Mouse (Mus musculus): Measurements from ENCODE around the gene Drd3. TPM values are rescaled to one million over a fixed set of nuclear protein-coding genes. Genes with fewer than 3 reads are reported as not detected.

Gene Drd3
- polyA plus RNA-seq (2012; rRNA removed): 0.26 and 0.30 TPM in 2 replicates

DNA sequence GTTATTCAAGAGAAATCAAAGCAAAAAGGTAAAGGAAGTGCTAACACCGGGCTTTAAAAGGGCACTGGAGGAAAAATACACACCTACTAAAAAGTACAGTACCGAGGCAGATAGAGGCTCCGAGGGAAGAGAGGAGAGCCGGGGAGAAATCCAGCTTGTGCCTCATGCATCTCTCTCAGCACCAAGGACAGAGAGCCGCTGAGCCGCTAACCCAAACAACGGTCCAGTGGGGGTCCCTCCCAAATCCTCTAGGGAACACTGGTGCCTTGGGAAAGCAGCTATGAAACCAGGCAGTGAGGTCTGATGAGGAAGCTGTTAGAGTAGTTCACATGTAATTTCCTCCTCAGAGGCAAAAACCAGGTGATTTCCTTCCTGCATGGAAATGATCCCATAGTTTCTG, at the start of gene Drd3:
Gene Drd3 (plus strand): TSS at position 276 of the 400 bp plus-strand sequence.
- WGBS: 17% methylated on average over 7 of the region's 7 CpGs
- Histone ChIP-seq H3K27me3 (ENCODE audit: control insufficient read depth, insufficient read depth, low read length) (no peaks in the 10 kb centered on the region), H3K4me3 (replicated peaks; ENCODE audit: insufficient read depth, low read depth, low read length) (no peak within 1 kb of the TSS), H3K4me1 (ENCODE audit: control insufficient read depth, insufficient read depth, low read length) (no peaks in the 10 kb centered on the region), H3K27ac (ENCODE audit: insufficient read depth, low read length) (no peak within 1 kb of the TSS)
- TF ChIP-seq POLR2A (IDR thresholded peaks at IDR 0.05; ENCODE audit: borderline replicate concordance, insufficient read depth, low read length): no peak
- TF ChIP-seq CTCF (IDR thresholded peaks at IDR 0.05; ENCODE audit: borderline replicate concordance, insufficient read depth, low read depth, low read length): no peak
- no peak for DNase-seq

DNA sequence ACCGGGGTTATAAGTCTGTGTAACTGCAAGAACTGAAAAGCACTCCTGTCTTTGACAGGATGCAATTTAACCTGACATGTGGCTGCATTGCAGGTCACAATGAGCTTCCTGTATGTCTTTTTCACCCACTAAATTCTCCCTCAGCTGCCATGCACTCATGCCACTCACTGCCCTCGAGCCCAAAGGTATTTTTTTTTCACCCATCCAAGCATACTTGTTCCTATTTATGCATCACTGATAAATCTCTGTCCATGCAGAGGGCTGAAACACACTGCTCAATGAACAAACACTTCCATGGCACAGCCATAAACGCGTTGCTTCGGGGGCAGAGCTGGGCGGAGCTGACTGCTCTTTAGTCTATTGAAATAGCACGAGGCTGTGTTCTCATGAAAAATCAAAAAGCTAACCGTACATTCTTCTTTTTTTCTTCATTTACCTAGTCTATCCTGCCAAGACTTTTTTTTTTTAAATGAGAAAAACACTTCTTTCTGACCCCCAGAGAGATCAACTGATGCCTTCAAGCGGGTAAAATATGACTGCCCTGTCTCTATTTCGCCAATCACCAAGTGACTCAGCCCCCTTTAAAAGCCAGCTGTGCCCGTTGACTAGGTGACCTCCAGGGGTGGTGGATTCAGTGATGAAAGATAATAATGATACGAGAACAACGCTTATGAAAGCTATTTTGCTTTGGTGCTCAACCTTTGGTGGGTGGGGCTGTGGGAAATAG, 45.3 kb upstream of the Drd3 start:
- Histone ChIP-seq H3K27me3 (ENCODE audit: control insufficient read depth, insufficient read depth, low read length) (no peaks in the 10 kb centered on the region), H3K27ac (ENCODE audit: insufficient read depth, low read length) (no peak overlapping the region), H3K4me3 (replicated peaks; ENCODE audit: insufficient read depth, low read depth, low read length) (peak overlapping the region; percentile 54), H3K4me1 (ENCODE audit: control insufficient read depth, insufficient read depth, low read length) (no peaks in the 10 kb centered on the region)
- TF ChIP-seq POLR2A (IDR thresholded peaks at IDR 0.05; ENCODE audit: borderline replicate concordance, insufficient read depth, low read length): no peak
- TF ChIP-seq CTCF (IDR thresholded peaks at IDR 0.05; ENCODE audit: borderline replicate concordance, insufficient read depth, low read depth, low read length): no peak
- no peak for DNase-seq
- WGBS: 31% methylated on average over 13 of the region's 13 CpGs

DNA sequence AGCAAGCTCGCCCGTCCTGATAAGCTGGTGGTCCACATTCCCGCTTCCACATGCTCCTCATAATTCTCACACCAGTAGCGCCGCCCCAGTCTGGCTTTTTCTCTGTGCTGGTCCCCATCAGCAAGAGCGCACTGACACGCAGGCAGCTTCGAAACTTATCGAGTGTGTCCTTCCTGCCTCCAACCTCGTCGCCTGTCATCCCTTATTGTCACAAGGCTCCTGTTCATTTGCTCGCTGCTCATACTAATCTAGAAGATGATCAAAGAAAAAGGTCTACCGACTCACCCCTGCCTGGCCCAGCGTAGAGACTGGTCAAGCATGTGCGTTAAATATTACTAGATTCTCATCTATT, 44.8 kb upstream of the Drd3 start:
- WGBS: 7% methylated on average over 15 of the region's 15 CpGs
- Histone ChIP-seq H3K27me3 (ENCODE audit: control insufficient read depth, insufficient read depth, low read length) (no peaks in the 10 kb centered on the region), H3K27ac (ENCODE audit: insufficient read depth, low read length) (no peak overlapping the region), H3K4me1 (ENCODE audit: control insufficient read depth, insufficient read depth, low read length) (no peaks in the 10 kb centered on the region), H3K4me3 (replicated peaks; ENCODE audit: insufficient read depth, low read depth, low read length) (peak overlapping the region; percentile 54)
- peak; percentile 12 to 37 for DNase-seq
- no peak for TF ChIP-seq CTCF (IDR thresholded peaks at IDR 0.05; ENCODE audit: borderline replicate concordance, insufficient read depth, low read depth, low read length)
- TF ChIP-seq POLR2A (IDR thresholded peaks at IDR 0.05; ENCODE audit: borderline replicate concordance, insufficient read depth, low read length): no peak

DNA sequence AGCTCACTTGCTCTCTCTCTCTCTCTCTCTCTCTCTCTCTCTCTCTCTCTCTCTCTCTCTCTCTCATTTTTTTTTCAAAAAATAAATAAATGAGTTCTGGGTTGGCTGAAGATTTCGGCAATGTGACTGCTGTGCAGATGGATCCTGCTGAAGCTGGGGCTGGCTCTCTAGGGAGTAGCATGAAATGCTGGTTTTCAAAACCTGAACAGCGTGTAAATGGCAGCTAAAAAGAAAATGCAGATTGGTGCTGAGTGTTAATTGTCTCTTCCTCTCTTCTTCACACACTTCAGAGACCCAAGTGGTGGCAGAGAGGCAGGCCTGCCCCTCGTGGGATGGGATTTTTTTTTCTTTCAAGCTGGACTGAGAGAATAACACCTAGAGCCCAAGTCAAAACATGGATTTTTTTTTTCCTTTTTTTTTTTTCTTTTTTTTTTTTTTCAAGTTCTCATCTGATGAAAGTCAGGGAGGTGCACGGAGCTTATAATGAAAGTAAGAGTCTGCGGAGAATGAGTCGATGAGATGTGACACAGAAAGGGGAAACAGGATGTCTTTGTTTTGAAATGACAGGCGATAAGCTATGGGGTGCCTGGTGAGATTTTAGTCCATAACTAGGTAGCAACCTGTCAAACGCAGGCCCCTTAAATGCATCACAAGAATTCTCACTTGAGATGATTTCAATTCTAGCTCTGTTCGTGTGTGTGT, 44.2 kb upstream of the Drd3 start:
- peak in 1 of 2 experiments; percentile 12 for DNase-seq
- H3K27me3 ChIP-seq (ENCODE audit: control insufficient read depth, insufficient read depth, low read length): no peaks in the 10 kb centered on the region
- TF ChIP-seq CTCF (IDR thresholded peaks at IDR 0.05; ENCODE audit: borderline replicate concordance, insufficient read depth, low read depth, low read length) (no peak), POLR2A (IDR thresholded peaks at IDR 0.05; ENCODE audit: borderline replicate concordance, insufficient read depth, low read length) (no peak)
- no peak overlapping the region for H3K27ac ChIP-seq (ENCODE audit: insufficient read depth, low read length)
- 39% methylated on average over 9 of the region's 9 CpGs for WGBS
- H3K4me3 ChIP-seq (replicated peaks; ENCODE audit: insufficient read depth, low read depth, low read length): no peak overlapping the region
- H3K4me1 ChIP-seq (ENCODE audit: control insufficient read depth, insufficient read depth, low read length): no peaks in the 10 kb centered on the region

DNA sequence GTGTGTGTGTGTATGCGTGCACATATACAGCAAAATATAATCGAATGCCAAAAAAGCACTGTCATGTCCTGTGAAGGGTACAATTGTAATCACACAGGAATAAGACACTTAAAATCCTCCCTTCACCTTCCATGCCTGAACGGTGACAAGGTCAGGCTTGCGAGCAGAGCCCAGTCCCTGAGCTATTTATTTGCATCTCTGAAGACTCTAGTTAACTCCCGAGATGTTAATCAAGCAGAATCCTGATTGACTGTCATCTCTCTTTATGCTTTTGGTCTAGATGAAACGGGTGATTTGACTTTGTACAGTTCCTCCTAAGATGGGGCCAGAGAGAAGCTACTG, 43.7 kb upstream of the Drd3 start:
- Histone ChIP-seq H3K4me1 (ENCODE audit: control insufficient read depth, insufficient read depth, low read length) (no peaks in the 10 kb centered on the region), H3K27ac (ENCODE audit: insufficient read depth, low read length) (no peak overlapping the region), H3K4me3 (replicated peaks; ENCODE audit: insufficient read depth, low read depth, low read length) (no peak overlapping the region), H3K27me3 (ENCODE audit: control insufficient read depth, insufficient read depth, low read length) (no peaks in the 10 kb centered on the region)
- 60% methylated on average over 6 of the region's 6 CpGs for WGBS
- TF ChIP-seq POLR2A (IDR thresholded peaks at IDR 0.05; ENCODE audit: borderline replicate concordance, insufficient read depth, low read length) (no peak), CTCF (IDR thresholded peaks at IDR 0.05; ENCODE audit: borderline replicate concordance, insufficient read depth, low read depth, low read length) (no peak)
- DNase-seq: no peak

DNA sequence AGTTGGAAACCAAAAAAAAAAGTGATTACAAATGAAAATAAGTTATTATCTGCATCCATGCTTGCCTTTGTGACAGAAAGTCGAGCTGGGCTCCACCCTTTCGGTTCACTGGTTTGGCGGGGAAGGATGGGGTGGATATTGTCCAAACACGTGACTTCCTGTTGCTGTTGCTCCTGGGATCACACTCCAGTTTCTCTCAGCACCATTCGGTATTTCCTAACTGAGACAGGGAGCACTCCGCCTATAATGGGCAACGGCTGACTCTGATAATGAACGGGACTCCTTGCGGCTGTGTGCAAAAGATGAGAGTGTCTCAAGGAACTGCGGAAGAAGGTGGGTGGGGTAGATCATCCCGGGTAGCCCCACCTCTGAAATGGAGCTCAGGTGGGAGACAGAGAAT, 43.2 kb upstream of the Drd3 start:
- WGBS: 76% methylated on average over 11 of the region's 11 CpGs
- no peak overlapping the region for H3K4me3 ChIP-seq (replicated peaks; ENCODE audit: insufficient read depth, low read depth, low read length)
- no peak overlapping the region for H3K27ac ChIP-seq (ENCODE audit: insufficient read depth, low read length)
- H3K27me3 ChIP-seq (ENCODE audit: control insufficient read depth, insufficient read depth, low read length): no peaks in the 10 kb centered on the region
- no peak for DNase-seq
- no peaks in the 10 kb centered on the region for H3K4me1 ChIP-seq (ENCODE audit: control insufficient read depth, insufficient read depth, low read length)
- TF ChIP-seq CTCF (IDR thresholded peaks at IDR 0.05; ENCODE audit: borderline replicate concordance, insufficient read depth, low read depth, low read length) (no peak), POLR2A (IDR thresholded peaks at IDR 0.05; ENCODE audit: borderline replicate concordance, insufficient read depth, low read length) (no peak)

DNA sequence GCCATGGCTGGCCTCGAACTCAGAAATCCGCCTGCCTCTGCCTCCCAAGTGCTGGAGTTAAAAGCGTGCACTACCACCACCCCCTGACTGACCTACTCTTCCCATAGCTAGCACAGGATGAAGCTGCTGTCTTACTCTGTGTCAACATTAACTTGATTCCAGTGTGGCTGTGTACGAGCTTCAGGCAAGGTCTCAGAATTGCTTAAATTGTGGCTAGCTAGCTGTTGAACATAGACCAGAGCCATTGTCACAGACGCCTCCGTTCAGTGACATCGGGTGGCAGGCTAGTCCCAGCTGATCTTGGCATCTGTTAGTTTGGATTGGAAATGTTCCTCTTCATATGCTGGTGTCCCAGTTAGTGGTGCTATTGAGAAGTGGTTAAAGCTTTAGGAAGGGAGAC, 42.5 kb upstream of the Drd3 start:
- WGBS: 66% methylated on average over 7 of the region's 7 CpGs

DNA sequence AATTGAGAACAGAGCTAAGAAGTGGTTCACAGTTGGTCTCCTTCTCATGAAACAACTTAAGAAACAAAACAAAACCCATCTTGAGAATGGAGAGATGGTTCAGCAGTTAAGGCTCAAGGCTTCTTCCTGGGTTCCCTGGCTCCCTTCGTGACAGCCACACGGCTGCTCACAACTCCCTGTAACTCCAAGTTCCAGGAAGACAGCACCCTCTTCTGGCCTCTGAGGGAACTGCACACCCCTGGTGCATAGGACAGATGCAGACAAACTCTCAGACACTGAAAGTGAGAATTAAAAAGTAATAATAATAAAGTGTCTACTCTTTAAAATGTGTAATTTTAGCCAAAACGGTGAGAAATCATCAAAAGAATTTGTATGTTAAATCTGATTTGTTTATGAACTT, 29.4 kb upstream of the Drd3 start:
- TF ChIP-seq CTCF (IDR thresholded peaks at IDR 0.05; ENCODE audit: borderline replicate concordance, insufficient read depth, low read depth, low read length) (no peak), POLR2A (IDR thresholded peaks at IDR 0.05; ENCODE audit: borderline replicate concordance, insufficient read depth, low read length) (no peak)
- H3K27me3 ChIP-seq (ENCODE audit: control insufficient read depth, insufficient read depth, low read length): no peaks in the 10 kb centered on the region
- DNase-seq: no peak
- WGBS: 67% methylated on average over 3 of the region's 3 CpGs
- H3K27ac ChIP-seq (ENCODE audit: insufficient read depth, low read length): no peak overlapping the region
- no peak overlapping the region for H3K4me3 ChIP-seq (replicated peaks; ENCODE audit: insufficient read depth, low read depth, low read length)
- H3K4me1 ChIP-seq (ENCODE audit: control insufficient read depth, insufficient read depth, low read length): no peaks in the 10 kb centered on the region

More for the DNA sequence above, 42.5 kb upstream of the Drd3 start:
- no peak for TF ChIP-seq CTCF (IDR thresholded peaks at IDR 0.05; ENCODE audit: borderline replicate concordance, insufficient read depth, low read depth, low read length)
- TF ChIP-seq POLR2A (IDR thresholded peaks at IDR 0.05; ENCODE audit: borderline replicate concordance, insufficient read depth, low read length): no peak
- DNase-seq: no peak
- no peak overlapping the region for H3K4me3 ChIP-seq (replicated peaks; ENCODE audit: insufficient read depth, low read depth, low read length)
- H3K4me1 ChIP-seq (ENCODE audit: control insufficient read depth, insufficient read depth, low read length): no peaks in the 10 kb centered on the region
- no peaks in the 10 kb centered on the region for H3K27me3 ChIP-seq (ENCODE audit: control insufficient read depth, insufficient read depth, low read length)
- H3K27ac ChIP-seq (ENCODE audit: insufficient read depth, low read length): no peak overlapping the region

All from cerebellum, adult 2 months (tissue).